Comparison of ENCODE assay signal across 8 mouse cellular contexts in the genomic region with DNA sequence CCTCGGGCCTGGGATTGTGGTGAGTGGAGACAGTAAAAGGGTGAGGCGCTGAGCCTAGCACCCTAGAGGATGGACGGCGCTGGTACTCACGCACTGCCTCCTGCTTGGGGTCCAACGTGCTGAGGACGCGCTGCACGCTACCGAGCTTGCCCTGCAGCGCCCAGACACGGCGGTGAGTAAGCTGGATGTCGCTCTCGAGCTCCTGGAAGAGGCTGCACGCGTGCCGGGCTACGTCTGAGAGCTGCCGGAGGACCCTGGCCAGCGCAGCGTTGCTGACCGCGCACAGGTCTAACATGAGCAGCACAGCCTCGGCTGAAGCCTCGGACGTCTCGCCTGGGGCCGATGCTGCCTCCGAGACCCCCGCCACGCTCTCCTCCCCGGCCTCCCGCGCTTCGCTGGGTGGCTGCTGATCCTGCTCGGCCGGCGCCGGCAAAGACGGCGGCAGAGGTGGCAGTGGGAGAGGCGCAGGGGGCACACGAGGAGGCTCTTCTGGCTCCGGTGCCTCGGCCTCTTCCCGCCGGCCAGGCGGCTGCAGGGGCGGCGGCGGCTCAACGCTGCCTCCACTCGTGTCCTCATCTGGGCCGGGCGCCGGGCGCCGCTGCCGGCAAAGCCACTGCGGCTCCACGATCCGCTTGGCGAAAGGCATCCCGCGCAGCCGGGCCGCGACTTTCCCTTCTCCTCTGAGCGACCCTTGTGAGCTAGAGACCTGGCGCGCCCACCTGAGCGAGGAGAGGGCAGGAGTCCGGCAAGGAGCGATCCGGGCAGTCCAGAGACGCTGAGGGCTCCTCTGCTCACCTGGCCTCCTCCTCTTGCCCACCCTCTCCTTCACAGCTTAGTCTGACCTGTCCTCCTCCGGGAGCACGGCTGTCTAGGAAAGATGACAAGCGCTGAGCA. TPM values are rescaled to one million over a fixed set of nuclear protein-coding genes. Genes with fewer than 3 reads are reported as not detected.
DNase-seq lines count a peak whose midpoint lies in the region; ATAC-seq and TF ChIP-seq lines count a peak whose summit lies in the region.

No protein-coding gene starts in this region.

- H3K27me3 ChIP-seq in kidney, embryonic 15.5 days, result peaks cover 61% of the 10 kb centered on the region

- TF ChIP-seq CTCF in layer of hippocampus, adult 2 months (conservative IDR thresholded peaks at IDR 0.05), result peak; percentile 13; the same call in 1 of the 2 replicates
- no peak for TF ChIP-seq CTCF in lung, adult 2 months (IDR thresholded peaks at IDR 0.05; ENCODE audit: insufficient read depth, low read length)

- H3K9ac ChIP-seq in kidney, embryonic 15.5 days, result peak overlapping the region; percentile 63

- 20% methylated on average over 68 of the region's 80 CpGs for WGBS in kidney, embryonic 15.5 days
- 29% methylated on average over 80 of the region's 80 CpGs for WGBS in lung, adult 2 months

- no peaks in the 10 kb centered on the region for H3K36me3 ChIP-seq in kidney, embryonic 15.5 days

- H3K4me3 ChIP-seq in layer of hippocampus, adult 2 months, result peak overlapping the region; percentile 58
- peak overlapping the region; percentile 64 for H3K4me3 ChIP-seq in kidney, embryonic 15.5 days (replicated peaks)
- H3K4me3 ChIP-seq in lung, adult 2 months (replicated peaks; ENCODE audit: extremely low read depth, low read depth, low read length), result peak overlapping the region; percentile 63

- H3K9me3 ChIP-seq in kidney, embryonic 15.5 days (replicated peaks), result no peaks in the 10 kb centered on the region

- DNase-seq in layer of hippocampus, adult 2 months (ENCODE audit: low spot score in 2 of 2), result no peak
- no peak for DNase-seq in layer of hippocampus, adult 9-11 months
- DNase-seq in cerebellum, postnatal 4 days (ENCODE audit: low spot score in 2 of 2), result peak; percentile 19 to 21
- DNase-seq in lung, adult 2 months, result peak; percentile 3
- DNase-seq in ovary, postnatal 10 days (ENCODE audit: low spot score), result peak; percentile 2
- DNase-seq in thymus, postnatal 25 days, result no peak

- no peak for TF ChIP-seq POLR2A in lung, adult 2 months (IDR thresholded peaks at IDR 0.05; ENCODE audit: borderline replicate concordance, extremely low read depth, low read depth, low read length)

- peak; percentile 60 for ATAC-seq in granulocyte monocyte progenitor cell, adult 5-6 weeks (replicated peaks; ENCODE audit: poor library complexity, severe bottlenecking)
- ATAC-seq in kidney, embryonic 15.5 days (replicated peaks; ENCODE audit: low FRiP score), result peak; percentile 62

- peak overlapping the region; percentile 78 for H3K4me2 ChIP-seq in kidney, embryonic 15.5 days

- peak overlapping the region; percentile 28; the same call in 1 of the 2 replicates for H3K27ac ChIP-seq in layer of hippocampus, adult 2 months
- H3K27ac ChIP-seq in kidney, embryonic 15.5 days, result peak overlapping the region; percentile 54

- H3K4me1 ChIP-seq in kidney, embryonic 15.5 days, result peaks cover 4% of the 10 kb centered on the region; the same call in 1 of the 2 replicates
- H3K4me1 ChIP-seq in lung, adult 2 months (ENCODE audit: control insufficient read depth, insufficient read depth, low read length), result no peaks in the 10 kb centered on the region; the same call in 1 of the 2 replicates

RNA-seq across cellular contexts. Expression of a gene that starts 0.5 kb away (rescaled TPM):
- 1 to 10 TPM; 2.3 to 2.6 TPM for total RNA-seq in layer of hippocampus, adult 2 months (2021)
- total RNA-seq in granulocyte monocyte progenitor cell, adult 5-6 weeks (2014; fragmentation: Nextera tagmentation), result not detected in 2 replicates
- total RNA-seq in granulocyte monocyte progenitor cell, adult 5-6 weeks (2017), result 0.34 TPM in 1 of 2 replicates, not detected in the other
- polyA plus RNA-seq in kidney, embryonic 15.5 days (2015; fragmentation: Nextera tagmentation; extraction: Ambion mirVana), result 2.8 and 3.1 TPM in 2 replicates
- 0.33 and 0.35 TPM in 2 replicates for polyA plus RNA-seq in lung, adult 2 months (2012; rRNA removed)

Comparison
In these comparisons a context has a peak if more than half of its experiments do, and no peak if none do; other contexts are left out.
1. DNase-seq: peak in cerebellum, postnatal 4 days (2 of 2), lung, adult 2 months (single experiment) and ovary, postnatal 10 days (single experiment); none in layer of hippocampus, adult 2 months (0 of 2), layer of hippocampus, adult 9-11 months (single experiment) and thymus, postnatal 25 days (single experiment).
2. Peak in every context shown above with its lines, with median percentiles within 50 percentile points of each other: H3K4me3 ChIP-seq.